Mouse (Mus musculus): ENCODE data around the gene Cox19. TPM values are rescaled to one million over a fixed set of nuclear protein-coding genes. Genes with fewer than 3 reads are reported as not detected.

The Cox19 gene
- total RNA-seq, 2 experiments from 2014 or later = 82.2 to 91.1 TPM

- no peak for DNase-seq (ENCODE audit: low spot score)
- intact Hi-C loops (cut with DNase I) = no loop called here
These were observed 32.0 kb upstream of the Cox19 start for GRCm38 (mm10) chr5:139383234-139383633.

- intact Hi-C loops (cut with DNase I) = no loop called here
- DNase-seq (ENCODE audit: low spot score) = peak; percentile 70
These were observed 31.5 kb upstream of the Cox19 start for GRCm38 (mm10) chr5:139382760-139383159.

- DNase-seq (ENCODE audit: low spot score) = no peak
- intact Hi-C loops (cut with DNase I) = no loop called here
These were observed 30.6 kb upstream of the Cox19 start for GRCm38 (mm10) chr5:139381586-139382513.

GRCm38 (mm10) chr5:139380385-139381248 lies 29.4 kb upstream of the Cox19 start:
- intact Hi-C loops (cut with DNase I) = no loop called here
- DNase-seq (ENCODE audit: low spot score) = peak; percentile 95

- no peak for DNase-seq (ENCODE audit: low spot score)
- intact Hi-C loops (cut with DNase I) = no loop called here
These were observed 28.7 kb upstream of the Cox19 start for GRCm38 (mm10) chr5:139379771-139380384.

- intact Hi-C loops (cut with DNase I) = no loop called here
- DNase-seq (ENCODE audit: low spot score) = peak; percentile 72
These were observed 27.9 kb upstream of the Cox19 start for GRCm38 (mm10) chr5:139378986-139379629.

GRCm38 (mm10) chr5:139378271-139378556 lies 27.0 kb upstream of the Cox19 start:
- DNase-seq (ENCODE audit: low spot score) = no peak
- intact Hi-C loops (cut with DNase I) = no loop called here

- DNase-seq (ENCODE audit: low spot score) = peak; percentile 60
- intact Hi-C loops (cut with DNase I) = no loop called here
These were observed 26.5 kb upstream of the Cox19 start, which contains the start of gene Gpr146 for GRCm38 (mm10) chr5:139377468-139378270. Gene Gpr146, plus strand, starts transcription at chr5:139377697.

- intact Hi-C loops (cut with DNase I) = no loop called here
- no peak for DNase-seq (ENCODE audit: low spot score)
These were observed 23.6 kb upstream of the Cox19 start for GRCm38 (mm10) chr5:139374841-139375240.

- DNase-seq (ENCODE audit: low spot score) = no peak
These were observed 22.7 kb upstream of the Cox19 start for GRCm38 (mm10) chr5:139373889-139374444.

GRCm38 (mm10) chr5:139373126-139373525 lies 21.9 kb upstream of the Cox19 start:
- DNase-seq (ENCODE audit: low spot score) = no peak
- intact Hi-C loops (cut with DNase I) = no loop called here

More at GRCm38 (mm10) chr5:139373889-139374444, 22.7 kb upstream of the Cox19 start:
- intact Hi-C loops (cut with DNase I) = no loop called here

- intact Hi-C loops (cut with DNase I) = no loop called here
- peak; percentile 85 for DNase-seq (ENCODE audit: low spot score)
These were observed 20.6 kb upstream of the Cox19 start for GRCm38 (mm10) chr5:139371631-139372401.

- intact Hi-C loops (cut with DNase I) = no loop called here
- no peak for DNase-seq (ENCODE audit: low spot score)
These were observed 19.9 kb upstream of the Cox19 start for GRCm38 (mm10) chr5:139371118-139371517.

- intact Hi-C loops (cut with DNase I) = no loop called here
- no peak for DNase-seq (ENCODE audit: low spot score)
These were observed 19.1 kb upstream of the Cox19 start for GRCm38 (mm10) chr5:139370336-139370735.

- intact Hi-C loops (cut with DNase I) = no loop called here
- DNase-seq (ENCODE audit: low spot score) = no peak
These were observed 17.6 kb upstream of the Cox19 start for GRCm38 (mm10) chr5:139368638-139369320.

- intact Hi-C loops (cut with DNase I) = no loop called here
- no peak for DNase-seq (ENCODE audit: low spot score)
These were observed 16.8 kb upstream of the Cox19 start for GRCm38 (mm10) chr5:139367884-139368458.

- intact Hi-C loops (cut with DNase I) = no loop called here
- no peak for DNase-seq (ENCODE audit: low spot score)
These were observed 15.3 kb upstream of the Cox19 start for GRCm38 (mm10) chr5:139366484-139366883.
